Mouse (Mus musculus): ENCODE data around the gene Cacna1e.

GRCm38 (mm10) chr1:154498821-154499220, 385.5 kb downstream of the Cacna1e start:
- no peak for TF ChIP-seq CTCF (IDR thresholded peaks at IDR 0.05; ENCODE audit: low read depth)
- TF ChIP-seq EP300 (IDR thresholded peaks at IDR 0.05; ENCODE audit: low read depth): no peak
